Mouse (Mus musculus) forebrain, embryonic 13.5 days (tissue): ENCODE measurements at regions not wholly inside any gene's neighbourhood (a gene's known extent, or its start where the extent isn't known, plus 50 kb on each side); places are given as distances from the start of the nearest gene placed in this dataset.
A peak's percentile ranks its signal among the peaks of the same experiment; 100 is the strongest.

ENCODE experiments used
- ATAC-seq: fragments of 200-750 bp; cut with Nextera tagmentation; 2 replicates; pipeline ENCODE4 v1.8.0; 2017
- H3K27ac ChIP-seq: fragments of 300-500 bp; sonication (generic); 2 replicates; pipeline ENCODE4 v1.5.1; 2015; ENCODE audit warnings: inconsistent platforms, mild to moderate bottlenecking, moderate library complexity
- H3K27me3 ChIP-seq: fragments of 300-500 bp; sonication (generic); 2 replicates; pipeline ENCODE4 v1.6.1; 2015; ENCODE audit warnings: mild to moderate bottlenecking, inconsistent platforms
- H3K36me3 ChIP-seq: fragments of 300-500 bp; sonication (generic); 2 replicates; pipeline ENCODE4 v1.6.1; 2015; ENCODE audit warnings: mild to moderate bottlenecking, inconsistent platforms; ENCODE audit not compliant: poor library complexity, severe bottlenecking
- H3K4me1 ChIP-seq: fragments of 300-500 bp; sonication (generic); 2 replicates; pipeline ENCODE4 v1.6.1; 2015; ENCODE audit warnings: inconsistent platforms
- H3K4me2 ChIP-seq: fragments of 300-500 bp; sonication (generic); 2 replicates; pipeline ENCODE4 v1.6.1; 2015; ENCODE audit warnings: inconsistent platforms, mild to moderate bottlenecking, moderate library complexity
- H3K4me3 ChIP-seq: fragments of 300-500 bp; sonication (generic); 2 replicates; pipeline ENCODE4 v1.5.1; 2015; ENCODE audit warnings: mild to moderate bottlenecking, inconsistent platforms
- H3K9ac ChIP-seq: fragments of 300-500 bp; sonication (generic); 2 replicates; pipeline ENCODE4 v1.6.1; 2015; ENCODE audit warnings: mild to moderate bottlenecking, inconsistent platforms
- H3K9me3 ChIP-seq: fragments of 300-500 bp; sonication (generic); replicated peaks from 2 replicates; pipeline ENCODE4 v1.6.1; 2016; ENCODE audit warnings: inconsistent platforms
- WGBS: fragments of 180-500 bp; shearing (Covaris S2); methylation state at CpG from one replicate; pipeline ENCODE4 v1.1.7; 2015; 5-methylcytosine and 5-hydroxymethylcytosine counted together

DNA sequence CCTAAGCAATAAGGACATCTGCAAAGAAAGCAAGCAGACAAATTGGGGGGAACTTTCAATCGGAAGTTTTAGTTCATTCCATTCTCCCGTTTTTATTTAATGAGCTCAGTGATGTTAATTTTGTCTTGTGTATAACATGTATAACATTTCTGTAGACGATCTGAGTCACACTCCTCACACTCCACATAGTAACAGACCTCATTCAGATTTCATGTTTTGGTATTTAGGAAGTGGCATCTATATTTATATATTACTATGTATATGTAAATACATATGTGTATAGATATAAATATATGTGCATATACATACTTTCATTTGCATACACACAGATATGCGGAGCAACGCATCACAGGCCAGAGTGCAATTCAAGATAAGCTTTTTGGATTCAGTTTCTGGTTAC is 444.9 kb upstream of the Fam92a start:
- ATAC-seq: no peak; the same call in 1 of the 2 replicates
- H3K4me2 ChIP-seq: no peak overlapping the region
- H3K9me3 ChIP-seq: no peaks in the 10 kb centered on the region
- no peak overlapping the region for H3K4me3 ChIP-seq
- H3K27ac ChIP-seq: no peak overlapping the region
- H3K9ac ChIP-seq: no peak overlapping the region
- 0 out of 2 replicates have a peak, but pooled peaks cover 4% of the 10 kb centered on the region for H3K27me3 ChIP-seq
- peaks cover 16% of the 10 kb centered on the region for H3K4me1 ChIP-seq
- no peaks in the 10 kb centered on the region for H3K36me3 ChIP-seq
- WGBS: 90% methylated on average over 5 of the region's 5 CpGs

DNA sequence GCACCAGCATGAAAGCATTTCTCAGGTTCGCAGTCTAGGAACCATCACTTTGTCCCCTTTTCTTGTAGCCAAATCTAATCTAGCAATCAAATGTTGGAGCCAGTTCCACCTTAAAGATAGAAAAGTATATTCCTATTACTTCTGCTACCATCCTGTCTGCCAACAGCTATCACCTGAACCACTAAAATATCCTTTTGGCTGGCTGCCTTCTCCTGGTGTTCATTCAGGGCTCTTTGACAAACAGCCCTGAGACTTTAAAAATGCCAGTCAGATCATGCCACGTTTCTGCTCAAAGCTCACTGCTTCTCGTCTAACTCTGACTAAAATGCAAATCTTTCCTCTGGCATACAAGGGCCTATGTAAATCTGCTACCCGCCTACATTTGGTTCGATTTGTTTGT is 439.7 kb upstream of the Fam92a start:
- no peaks in the 10 kb centered on the region for H3K4me1 ChIP-seq
- no peak overlapping the region for H3K9ac ChIP-seq
- ATAC-seq: no peak
- no peaks in the 10 kb centered on the region for H3K36me3 ChIP-seq
- H3K27me3 ChIP-seq: no peaks in the 10 kb centered on the region
- no peak overlapping the region for H3K4me2 ChIP-seq
- 72% methylated on average over 5 of the region's 5 CpGs for WGBS
- no peak overlapping the region for H3K4me3 ChIP-seq
- no peak overlapping the region for H3K27ac ChIP-seq
- H3K9me3 ChIP-seq: no peaks in the 10 kb centered on the region

DNA sequence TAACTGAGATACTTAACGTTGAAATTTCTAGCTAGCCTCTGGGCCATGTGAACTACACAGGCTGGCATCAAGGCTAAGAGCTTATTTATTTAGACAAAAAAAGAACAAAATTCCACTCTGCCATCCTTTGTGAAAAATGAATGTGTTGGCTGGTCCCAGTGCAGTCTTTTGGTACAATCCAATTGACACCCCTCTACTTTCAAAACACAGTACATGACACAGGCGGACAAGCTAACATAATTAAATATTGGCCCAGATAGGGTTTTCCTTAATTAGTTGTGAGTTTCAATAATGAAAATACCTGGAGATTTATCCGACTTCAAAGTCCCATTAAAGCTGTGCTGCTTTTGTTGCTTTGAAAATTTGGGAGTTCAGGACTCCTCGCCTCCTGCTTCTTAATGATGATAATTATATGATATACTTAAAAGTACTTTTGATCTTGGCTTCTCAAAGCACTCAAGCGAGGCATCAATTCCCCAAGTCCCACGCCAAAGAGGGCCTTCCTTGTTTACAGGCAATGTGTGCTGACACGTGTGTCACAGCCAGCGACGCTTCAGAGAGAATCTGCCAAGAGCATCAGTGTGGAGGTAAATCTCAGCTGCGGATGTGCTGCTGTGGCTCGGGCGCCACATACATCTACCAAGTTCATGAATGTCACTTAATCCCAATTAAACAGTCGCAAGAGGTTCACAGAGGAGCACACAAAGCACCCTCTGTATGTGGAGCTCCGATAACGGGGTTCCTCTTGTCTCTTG is 429.5 kb upstream of the Fam92a start:
- H3K27me3 ChIP-seq: no peaks in the 10 kb centered on the region
- peaks cover 8% of the 10 kb centered on the region; the same call in 1 of the 2 replicates for H3K4me1 ChIP-seq
- 40% methylated on average over 15 of the region's 15 CpGs for WGBS
- no peak overlapping the region for H3K4me3 ChIP-seq
- H3K27ac ChIP-seq: no peak overlapping the region
- no peak overlapping the region for H3K4me2 ChIP-seq
- no peak overlapping the region for H3K9ac ChIP-seq
- H3K36me3 ChIP-seq: no peaks in the 10 kb centered on the region
- no peaks in the 10 kb centered on the region for H3K9me3 ChIP-seq
- peak; percentile 73; the same call in 1 of the 2 replicates for ATAC-seq

- Histone ChIP-seq H3K4me2 (no peak overlapping the region), H3K36me3 (no peaks in the 10 kb centered on the region), H3K27me3 (no peaks in the 10 kb centered on the region), H3K4me3 (no peak overlapping the region), H3K9me3 (no peaks in the 10 kb centered on the region), H3K27ac (no peak overlapping the region), H3K9ac (no peak overlapping the region), H3K4me1 (no peaks in the 10 kb centered on the region)
- 71% methylated on average over 10 of the region's 10 CpGs for WGBS
- no peak for ATAC-seq
These were observed 424.1 kb upstream of the Fam92a start for GRCm38 (mm10) chr4:12595801-12596515.

GRCm38 (mm10) chr4:12592973-12593372 is 421.2 kb upstream of the Fam92a start:
- Histone ChIP-seq H3K27me3 (no peaks in the 10 kb centered on the region), H3K9me3 (no peaks in the 10 kb centered on the region), H3K9ac (no peak overlapping the region), H3K27ac (no peak overlapping the region), H3K4me1 (no peaks in the 10 kb centered on the region), H3K4me2 (no peak overlapping the region), H3K36me3 (no peaks in the 10 kb centered on the region), H3K4me3 (no peak overlapping the region)
- 84% methylated on average over 3 of the region's 3 CpGs for WGBS
- no peak for ATAC-seq

GRCm38 (mm10) chr4:12578102-12578501 is 406.3 kb upstream of the Fam92a start:
- no peaks in the 10 kb centered on the region for H3K9me3 ChIP-seq
- ATAC-seq: no peak
- no peak overlapping the region for H3K9ac ChIP-seq
- no peak overlapping the region for H3K27ac ChIP-seq
- no peak overlapping the region for H3K4me2 ChIP-seq
- H3K4me3 ChIP-seq: no peak overlapping the region
- 91% methylated on average over 4 of the region's 4 CpGs for WGBS
- no peaks in the 10 kb centered on the region for H3K4me1 ChIP-seq
- H3K27me3 ChIP-seq: no peaks in the 10 kb centered on the region
- no peaks in the 10 kb centered on the region for H3K36me3 ChIP-seq

DNA sequence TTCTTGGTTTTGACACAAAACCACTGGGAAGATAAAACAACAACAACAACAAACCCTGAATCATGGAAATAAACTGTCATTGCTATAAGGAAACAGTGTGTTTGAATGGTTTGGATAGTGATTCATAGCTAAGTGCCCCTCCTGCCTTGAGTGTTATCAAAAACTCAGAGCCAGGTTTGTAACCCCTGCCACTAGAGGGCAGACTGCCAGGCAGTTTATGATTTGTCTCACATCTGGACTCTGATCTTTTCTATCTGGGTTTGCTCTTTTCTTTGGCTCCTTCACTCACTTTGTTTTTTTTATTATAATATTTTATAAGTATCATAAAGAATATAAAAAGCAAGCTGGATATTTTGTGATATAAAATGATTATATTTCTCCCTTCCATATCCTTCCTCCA is 400.1 kb upstream of the Fam92a start:
- H3K4me3 ChIP-seq: no peak overlapping the region
- H3K27me3 ChIP-seq: no peaks in the 10 kb centered on the region
- ATAC-seq: no peak
- H3K27ac ChIP-seq: no peak overlapping the region
- H3K36me3 ChIP-seq: no peaks in the 10 kb centered on the region
- no peaks in the 10 kb centered on the region for H3K9me3 ChIP-seq
- no peak overlapping the region for H3K9ac ChIP-seq
- H3K4me1 ChIP-seq: peaks cover 5% of the 10 kb centered on the region
- no peak overlapping the region for H3K4me2 ChIP-seq

DNA sequence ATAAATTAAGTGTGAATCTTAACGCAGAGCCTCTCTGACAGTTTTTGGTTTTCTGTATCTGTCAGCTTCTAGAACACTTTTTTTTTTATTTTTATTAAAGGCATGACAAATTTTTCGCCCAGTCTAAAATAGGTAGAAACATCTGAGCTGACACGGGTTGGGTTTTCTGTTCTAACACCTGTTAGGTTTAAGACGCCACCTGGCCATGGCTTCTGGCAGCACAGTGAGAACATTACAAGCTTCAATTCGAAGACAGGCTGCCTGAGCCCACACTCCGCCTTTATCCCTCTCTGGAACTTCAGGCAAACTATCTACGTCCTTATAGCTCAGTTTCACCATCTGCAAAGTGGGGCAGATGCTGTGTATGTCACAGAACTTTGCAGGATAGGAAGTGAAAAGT is 398.9 kb upstream of the Fam92a start:
- H3K27ac ChIP-seq: no peak overlapping the region
- H3K4me1 ChIP-seq: peaks cover 5% of the 10 kb centered on the region
- H3K9ac ChIP-seq: no peak overlapping the region
- WGBS: 85% methylated on average over 7 of the region's 7 CpGs
- no peak for ATAC-seq
- H3K36me3 ChIP-seq: no peaks in the 10 kb centered on the region
- no peak overlapping the region for H3K4me3 ChIP-seq
- no peaks in the 10 kb centered on the region for H3K27me3 ChIP-seq
- H3K9me3 ChIP-seq: no peaks in the 10 kb centered on the region
- no peak overlapping the region for H3K4me2 ChIP-seq

DNA sequence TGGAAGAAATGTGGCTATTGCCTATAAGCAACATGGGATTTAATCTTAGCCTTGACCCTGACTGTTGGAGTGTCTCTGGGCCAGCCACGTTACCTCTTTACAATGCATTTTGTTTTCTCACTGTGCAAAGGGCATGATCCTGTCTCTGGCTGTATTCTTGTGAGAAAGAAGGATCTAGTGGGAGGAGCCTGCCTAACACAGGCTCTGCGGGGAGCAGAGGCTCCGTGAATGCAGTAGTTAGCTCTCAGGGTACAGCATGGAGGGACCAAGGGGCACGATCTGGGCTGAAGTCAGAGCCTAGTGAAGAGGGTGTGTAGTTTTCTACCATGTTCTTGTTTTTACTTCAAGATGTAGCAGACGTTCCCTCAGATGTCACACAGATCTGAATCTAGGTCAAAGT is 395.8 kb upstream of the Fam92a start:
- H3K9ac ChIP-seq: no peak overlapping the region
- peaks cover 7% of the 10 kb centered on the region for H3K4me1 ChIP-seq
- H3K27me3 ChIP-seq: no peaks in the 10 kb centered on the region
- H3K9me3 ChIP-seq: no peaks in the 10 kb centered on the region
- H3K36me3 ChIP-seq: no peaks in the 10 kb centered on the region
- ATAC-seq: no peak
- H3K27ac ChIP-seq: no peak overlapping the region
- WGBS: 10% methylated on average over 5 of the region's 5 CpGs
- no peak overlapping the region for H3K4me3 ChIP-seq
- no peak overlapping the region for H3K4me2 ChIP-seq

- peaks cover 19% of the 10 kb centered on the region for H3K4me1 ChIP-seq
- no peaks in the 10 kb centered on the region for H3K9me3 ChIP-seq
- H3K36me3 ChIP-seq: no peaks in the 10 kb centered on the region
- WGBS: 33% methylated on average over 1 of the region's 1 CpGs
- no peak overlapping the region for H3K4me2 ChIP-seq
- no peak overlapping the region for H3K4me3 ChIP-seq
- H3K27ac ChIP-seq: no peak overlapping the region
- ATAC-seq: no peak
- no peaks in the 10 kb centered on the region for H3K27me3 ChIP-seq
- no peak overlapping the region for H3K9ac ChIP-seq
These were observed 391.2 kb upstream of the Fam92a start for GRCm38 (mm10) chr4:12563016-12563415.

DNA sequence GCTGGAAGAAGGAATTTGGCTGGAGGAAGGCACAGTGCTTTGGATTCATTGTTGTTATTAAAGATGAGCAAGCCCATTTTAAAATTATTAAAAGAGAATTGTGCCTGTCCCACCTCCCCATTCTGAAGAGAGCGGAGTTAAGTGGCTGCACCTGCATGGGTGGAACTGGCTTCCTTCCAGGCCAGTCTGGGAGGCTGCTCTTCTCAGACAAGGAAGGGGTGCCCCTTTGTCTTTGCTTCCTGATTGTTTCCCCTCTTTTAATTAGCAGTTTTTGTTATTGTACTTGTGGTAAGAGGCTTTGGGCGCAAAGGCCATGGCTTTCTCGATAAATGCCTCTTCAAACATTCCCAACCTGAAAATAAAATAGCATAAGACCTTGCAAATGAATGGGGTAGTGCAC is 388.7 kb upstream of the Fam92a start:
- no peak overlapping the region for H3K27ac ChIP-seq
- H3K27me3 ChIP-seq: no peaks in the 10 kb centered on the region
- peaks cover 14% of the 10 kb centered on the region for H3K4me1 ChIP-seq
- no peak for ATAC-seq
- no peaks in the 10 kb centered on the region for H3K9me3 ChIP-seq
- no peak overlapping the region for H3K4me2 ChIP-seq
- no peak overlapping the region for H3K4me3 ChIP-seq
- 15% methylated on average over 3 of the region's 3 CpGs for WGBS
- no peaks in the 10 kb centered on the region for H3K36me3 ChIP-seq
- H3K9ac ChIP-seq: no peak overlapping the region

DNA sequence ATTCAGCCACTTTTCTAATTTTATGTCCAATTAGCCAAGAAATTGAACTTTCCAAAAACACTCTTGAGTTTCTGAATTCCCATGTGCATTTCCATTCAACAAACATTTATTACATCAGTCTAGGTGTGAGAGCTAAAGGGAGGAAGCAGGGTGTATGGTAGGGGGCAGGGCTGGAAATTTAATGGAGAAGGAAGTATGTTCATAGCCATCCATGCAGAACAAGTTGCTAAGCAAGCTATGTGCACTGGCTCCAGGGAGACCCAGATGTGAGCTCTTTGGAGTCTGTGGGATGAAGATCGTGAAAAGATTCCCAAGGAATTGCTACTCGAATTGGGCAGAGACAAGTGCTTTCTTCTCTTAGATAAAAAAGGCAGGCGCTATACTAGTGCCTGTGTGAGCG is 388.2 kb upstream of the Fam92a start:
- 63% methylated on average over 4 of the region's 4 CpGs for WGBS
- Histone ChIP-seq H3K36me3 (no peaks in the 10 kb centered on the region), H3K27ac (no peak overlapping the region), H3K9ac (no peak overlapping the region), H3K9me3 (no peaks in the 10 kb centered on the region), H3K4me2 (no peak overlapping the region), H3K27me3 (no peaks in the 10 kb centered on the region), H3K4me1 (peaks cover 14% of the 10 kb centered on the region), H3K4me3 (no peak overlapping the region)
- ATAC-seq: no peak

DNA sequence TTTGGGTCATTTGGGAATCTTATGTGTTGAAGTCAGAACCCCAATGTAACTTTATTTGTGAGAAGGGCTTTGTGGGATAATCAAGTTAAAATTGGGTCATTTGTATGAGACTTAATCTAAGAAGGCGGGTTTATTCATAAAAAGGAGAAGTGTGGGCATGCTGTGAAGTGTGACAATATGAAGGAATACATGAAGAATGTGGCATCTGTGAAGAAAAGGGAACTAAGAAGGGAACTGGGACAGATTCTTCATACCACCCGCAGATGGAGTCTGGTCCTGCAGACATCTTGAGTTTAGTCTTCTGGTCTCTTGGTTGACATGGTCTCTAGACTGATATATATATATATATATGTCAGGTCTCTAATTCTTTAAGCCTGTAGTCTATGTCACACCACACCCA is 385.3 kb upstream of the Fam92a start:
- no peak overlapping the region for H3K4me3 ChIP-seq
- no peak overlapping the region for H3K4me2 ChIP-seq
- H3K27me3 ChIP-seq: no peaks in the 10 kb centered on the region
- H3K36me3 ChIP-seq: no peaks in the 10 kb centered on the region
- no peak overlapping the region for H3K27ac ChIP-seq
- no peak overlapping the region for H3K9ac ChIP-seq
- no peak for ATAC-seq
- 79% methylated on average over 2 of the region's 2 CpGs for WGBS
- H3K9me3 ChIP-seq: no peaks in the 10 kb centered on the region
- H3K4me1 ChIP-seq: peaks cover 12% of the 10 kb centered on the region
